Mouse (Mus musculus): Measurements from ENCODE around the gene Mcm6. TPM values are rescaled to one million over a fixed set of nuclear protein-coding genes. Genes with fewer than 3 reads are reported as not detected.

Mcm6 gene
- polyA plus RNA-seq (2015; fragmentation: Nextera tagmentation; extraction: Ambion mirVana), result 63.3 and 99.2 TPM in 2 replicates

DNA sequence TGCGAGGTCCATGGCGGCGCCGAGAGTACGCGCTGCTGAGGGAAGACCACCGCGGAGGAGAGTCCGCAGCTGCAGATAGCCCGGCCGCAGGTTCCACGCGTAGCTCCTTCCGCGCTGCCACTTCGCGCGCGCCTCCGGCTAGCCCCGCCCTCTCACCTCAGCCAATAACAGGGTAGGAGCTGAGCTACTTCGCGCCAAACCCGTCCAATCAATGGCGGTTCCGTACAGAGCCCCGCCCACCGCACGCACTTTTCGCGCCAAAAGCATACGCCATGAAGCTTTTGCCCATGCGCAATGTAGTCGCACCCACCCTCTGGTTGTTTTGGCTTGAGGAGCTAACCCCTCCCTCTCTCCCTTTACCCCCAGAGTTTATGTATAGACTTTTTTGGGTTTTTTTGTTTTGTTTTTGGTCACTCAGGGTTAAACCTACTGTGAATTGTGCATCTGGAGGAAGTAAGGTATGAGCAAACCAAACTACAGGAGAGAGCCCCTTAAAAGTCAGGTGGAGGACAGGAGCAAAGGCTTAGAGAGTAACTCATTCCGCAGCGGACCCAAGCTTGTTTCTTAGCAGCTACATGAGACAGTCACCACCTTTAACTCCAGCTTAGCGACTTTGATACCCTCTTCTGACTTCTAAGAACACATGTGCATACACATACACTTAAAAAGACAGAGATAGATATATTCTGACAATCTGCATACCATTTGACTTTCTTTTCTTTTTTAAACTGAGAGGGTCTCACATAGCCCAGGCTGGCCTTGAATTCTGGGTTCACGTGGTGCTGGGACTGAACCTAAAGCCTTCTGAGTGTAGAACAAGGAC is at the start of gene Mcm6:
TSS of gene Mcm6 (minus strand) at position 111 of the 823 bp plus-strand sequence.

DNA sequence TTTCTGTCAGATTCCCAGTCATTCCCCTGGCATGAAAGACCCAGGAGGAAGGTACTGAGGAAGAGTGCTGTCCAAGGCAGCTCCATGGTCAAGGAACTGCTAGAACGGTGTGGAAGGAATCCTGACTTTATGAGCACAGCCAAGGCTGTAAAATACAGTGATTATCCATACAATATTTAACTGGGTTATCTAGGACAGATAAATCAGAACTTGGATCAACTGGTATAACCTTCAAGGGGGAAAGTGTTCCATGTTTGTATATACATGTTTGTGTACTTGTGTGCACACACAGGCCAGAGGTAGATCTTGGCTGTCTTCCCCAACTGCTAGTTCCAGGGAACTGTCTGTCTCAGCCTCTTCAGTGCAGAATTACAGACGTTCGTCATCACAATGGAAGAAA is 31.2 kb downstream of the Mcm6 start, which contains the start of gene Lct:
TSS of gene Lct (minus strand) at position 101 of the 400 bp plus-strand sequence.

Other genes with a start within 250 kb of the Mcm6 start
- gene Ubxn4, start 115.7 kb downstream of the Mcm6 start, polyA plus RNA-seq (2015; fragmentation: Nextera tagmentation; extraction: Ambion mirVana), result 51.9 and 73.6 TPM in 2 replicates
- 0.08 and 1.1 TPM in 2 replicates for gene Lct, start 31.3 kb downstream of the Mcm6 start, polyA plus RNA-seq (2015; fragmentation: Nextera tagmentation; extraction: Ambion mirVana)
- 134 and 182 TPM in 2 replicates for gene Dars, start 57.7 kb upstream of the Mcm6 start, polyA plus RNA-seq (2015; fragmentation: Nextera tagmentation; extraction: Ambion mirVana)
- 7.7 and 7.9 TPM in 2 replicates for gene Cxcr4, start 232.6 kb upstream of the Mcm6 start, polyA plus RNA-seq (2015; fragmentation: Nextera tagmentation; extraction: Ambion mirVana)

Measured in adrenal gland, postnatal 0 days (tissue).